Mouse (Mus musculus): Measurements from ENCODE around the gene Pjvk.

DNA sequence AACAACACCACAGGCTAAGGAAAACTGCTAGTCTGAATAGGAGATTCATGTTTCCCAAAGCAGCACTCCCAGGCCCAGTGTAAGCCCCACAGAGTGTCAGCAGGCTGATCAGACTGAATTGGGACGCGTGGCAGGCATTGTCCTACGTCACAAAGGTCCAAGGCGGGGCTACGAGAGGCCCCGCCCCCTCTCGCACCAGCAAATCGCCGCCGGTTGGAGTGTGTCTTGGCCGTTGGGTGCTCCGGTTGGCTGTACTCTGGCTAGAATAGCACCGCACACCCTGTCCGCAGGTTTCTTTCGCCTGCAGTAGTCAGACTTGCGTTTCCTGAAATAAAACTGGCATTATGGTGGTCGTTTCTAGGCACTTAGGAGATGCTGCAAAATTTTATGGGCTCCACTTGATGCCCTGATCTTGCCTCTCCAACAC lies 24.7 kb downstream of the Pjvk start, which contains the start of gene Fkbp7:
- TF ChIP-seq CTCF (IDR thresholded peaks at IDR 0.05; ENCODE audit: low read depth) (no peak), EP300 (IDR thresholded peaks at IDR 0.05; ENCODE audit: low read depth) (no peak)

Data from liver, embryonic 14.5 days (tissue).